Mouse (Mus musculus): ENCODE measurements around the gene 1700017B05Rik. TPM values are rescaled to one million over a fixed set of nuclear protein-coding genes. Genes with fewer than 3 reads are reported as not detected.
A peak's percentile ranks its signal among the peaks of the same experiment; 100 is the strongest.

Gene 1700017B05Rik
- polyA plus RNA-seq, 1 experiment: 48.0 TPM

DNA sequence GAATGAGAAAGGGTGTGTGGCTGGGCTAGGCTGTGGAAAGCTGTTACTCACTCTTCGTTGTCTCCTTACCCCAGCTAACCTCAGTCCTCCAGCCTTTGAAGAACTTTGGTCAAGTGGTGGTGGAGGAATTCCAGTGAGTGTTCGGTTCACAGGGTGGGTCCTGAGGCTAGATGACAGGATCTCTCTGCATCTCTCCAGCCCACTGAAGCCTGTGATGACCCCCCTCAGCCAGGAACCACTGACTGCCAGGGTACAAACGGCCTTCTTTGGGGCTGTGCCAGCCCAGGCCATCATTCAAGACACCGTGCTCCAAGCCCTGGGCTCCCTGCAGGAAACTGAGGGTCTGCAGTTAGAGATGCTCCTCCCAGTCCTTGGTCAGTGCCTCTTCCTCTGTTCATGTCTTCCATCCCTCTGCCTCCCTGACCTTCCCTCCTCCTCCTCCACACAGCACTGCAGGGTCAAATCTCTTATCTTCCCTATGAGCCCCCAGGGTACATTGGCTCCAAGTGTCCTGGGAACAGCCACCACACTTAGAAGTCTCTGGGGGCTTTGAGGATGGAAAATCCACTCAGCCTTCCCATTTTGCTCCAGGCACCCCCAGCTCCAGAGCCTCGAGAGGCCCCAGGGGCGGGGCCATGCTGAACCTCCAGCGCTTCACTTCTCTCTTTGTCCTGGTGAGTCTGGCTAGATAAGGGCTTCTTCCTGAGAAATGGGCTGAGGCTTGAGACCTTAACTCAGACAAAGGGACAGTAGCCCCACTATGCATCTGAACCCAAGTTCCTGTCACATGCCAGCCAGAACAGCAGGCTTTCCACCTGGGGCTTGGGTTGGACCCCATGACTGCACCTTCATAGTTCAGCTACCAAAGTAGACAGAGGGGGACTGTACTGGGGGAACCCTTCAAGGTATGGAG lies 14.1 kb downstream of the 1700017B05Rik start:
- Histone ChIP-seq H3K27me3 (ENCODE audit: control insufficient read depth, insufficient read depth, low read length, poor library complexity, severe bottlenecking) (no peaks in the 10 kb centered on the region), H3K4me3 (ENCODE audit: low read depth, low read length) (no peak overlapping the region), H3K36me3 (ENCODE audit: control insufficient read depth, insufficient read depth, low read length, poor library complexity, severe bottlenecking) (peaks cover 10% of the 10 kb centered on the region), H3K27ac (ENCODE audit: insufficient read depth, low read length) (no peak overlapping the region), H3K4me1 (ENCODE audit: control insufficient read depth, insufficient read depth, low read length) (peaks cover 9% of the 10 kb centered on the region), H3K9me3 (replicated peaks; ENCODE audit: control insufficient read depth, insufficient read depth, low read length, poor library complexity, severe bottlenecking) (no peaks in the 10 kb centered on the region), H3K9ac (ENCODE audit: low read depth, poor library complexity, severe bottlenecking) (no peak overlapping the region)
- TF ChIP-seq EP300 (IDR thresholded peaks at IDR 0.05; ENCODE audit: insufficient read depth, low read depth, low read length) (no peak), CTCF (IDR thresholded peaks at IDR 0.05; ENCODE audit: low read depth, low read length) (no peak), POLR2A (IDR thresholded peaks at IDR 0.05; ENCODE audit: insufficient read depth, low read length) (no peak)

DNA sequence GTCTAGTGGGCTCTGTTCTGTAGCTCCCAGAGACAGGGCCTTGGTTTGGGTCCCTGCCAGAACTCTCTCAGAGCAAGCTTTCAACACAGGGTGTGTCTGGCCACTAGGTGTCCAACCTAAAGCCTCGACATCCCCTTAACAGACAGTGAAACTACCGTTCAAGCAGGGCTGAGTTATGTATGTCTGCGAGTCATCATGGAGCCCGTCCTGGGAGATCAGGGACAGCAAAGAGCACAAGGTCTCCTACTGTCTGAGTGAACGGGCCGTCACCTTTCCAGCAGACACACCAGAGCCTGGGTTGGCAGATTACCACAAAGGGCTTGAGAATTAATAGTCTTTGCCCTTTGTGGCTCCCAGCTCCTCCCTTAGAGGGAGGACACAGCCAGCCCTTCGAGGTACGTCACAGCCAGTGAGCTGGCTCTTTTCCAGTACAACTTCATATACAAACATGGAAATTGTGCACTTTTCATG lies 15.2 kb downstream of the 1700017B05Rik start:
- Histone ChIP-seq H3K4me1 (ENCODE audit: control insufficient read depth, insufficient read depth, low read length) (peaks cover 9% of the 10 kb centered on the region), H3K4me3 (ENCODE audit: low read depth, low read length) (no peak overlapping the region), H3K9me3 (replicated peaks; ENCODE audit: control insufficient read depth, insufficient read depth, low read length, poor library complexity, severe bottlenecking) (no peaks in the 10 kb centered on the region), H3K36me3 (ENCODE audit: control insufficient read depth, insufficient read depth, low read length, poor library complexity, severe bottlenecking) (no peaks in the 10 kb centered on the region; the same call in 1 of the 2 replicates), H3K27me3 (ENCODE audit: control insufficient read depth, insufficient read depth, low read length, poor library complexity, severe bottlenecking) (no peaks in the 10 kb centered on the region), H3K9ac (ENCODE audit: low read depth, poor library complexity, severe bottlenecking) (no peak overlapping the region), H3K27ac (ENCODE audit: insufficient read depth, low read length) (no peak overlapping the region)
- TF ChIP-seq POLR2A (IDR thresholded peaks at IDR 0.05; ENCODE audit: insufficient read depth, low read length): no peak
- no peak for TF ChIP-seq CTCF (IDR thresholded peaks at IDR 0.05; ENCODE audit: low read depth, low read length)
- no peak for TF ChIP-seq EP300 (IDR thresholded peaks at IDR 0.05; ENCODE audit: insufficient read depth, low read depth, low read length)

DNA sequence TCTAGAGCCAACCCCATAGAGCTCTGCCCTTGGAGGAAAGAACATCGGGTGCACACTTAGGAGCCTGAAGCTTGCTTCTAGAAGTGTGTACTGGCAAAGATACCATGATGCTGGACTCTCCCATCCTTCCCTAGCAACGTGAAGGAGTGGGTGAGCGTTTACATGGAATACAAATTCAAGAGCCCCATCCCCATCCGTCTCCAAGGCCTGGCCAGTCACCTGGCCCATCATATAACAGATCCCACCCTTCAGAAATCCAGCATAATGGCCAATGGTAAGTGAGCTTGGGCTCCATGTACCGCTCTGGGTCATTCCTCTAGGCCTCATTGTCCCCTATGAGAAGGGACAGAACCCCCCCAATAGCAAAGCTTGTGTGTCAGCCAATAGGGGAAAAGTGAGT lies 15.9 kb downstream of the 1700017B05Rik start:
- Histone ChIP-seq H3K36me3 (ENCODE audit: control insufficient read depth, insufficient read depth, low read length, poor library complexity, severe bottlenecking) (no peaks in the 10 kb centered on the region), H3K27ac (ENCODE audit: insufficient read depth, low read length) (no peak overlapping the region), H3K4me3 (ENCODE audit: low read depth, low read length) (no peak overlapping the region), H3K9ac (ENCODE audit: low read depth, poor library complexity, severe bottlenecking) (no peak overlapping the region), H3K9me3 (replicated peaks; ENCODE audit: control insufficient read depth, insufficient read depth, low read length, poor library complexity, severe bottlenecking) (no peaks in the 10 kb centered on the region), H3K27me3 (ENCODE audit: control insufficient read depth, insufficient read depth, low read length, poor library complexity, severe bottlenecking) (no peaks in the 10 kb centered on the region), H3K4me1 (ENCODE audit: control insufficient read depth, insufficient read depth, low read length) (peaks cover 9% of the 10 kb centered on the region)
- TF ChIP-seq CTCF (IDR thresholded peaks at IDR 0.05; ENCODE audit: low read depth, low read length): no peak
- no peak for TF ChIP-seq POLR2A (IDR thresholded peaks at IDR 0.05; ENCODE audit: insufficient read depth, low read length)
- TF ChIP-seq EP300 (IDR thresholded peaks at IDR 0.05; ENCODE audit: insufficient read depth, low read depth, low read length): no peak

GRCm38 (mm10) chr9:57244106-57244685 lies 18.2 kb downstream of the 1700017B05Rik start:
- TF ChIP-seq EP300 (IDR thresholded peaks at IDR 0.05; ENCODE audit: insufficient read depth, low read depth, low read length) (peak; percentile 63; the same call in 1 of the 2 replicates), CTCF (IDR thresholded peaks at IDR 0.05; ENCODE audit: low read depth, low read length) (no peak), POLR2A (IDR thresholded peaks at IDR 0.05; ENCODE audit: insufficient read depth, low read length) (no peak)
- Histone ChIP-seq H3K27ac (ENCODE audit: insufficient read depth, low read length) (no peak overlapping the region), H3K9ac (ENCODE audit: low read depth, poor library complexity, severe bottlenecking) (no peak overlapping the region), H3K27me3 (ENCODE audit: control insufficient read depth, insufficient read depth, low read length, poor library complexity, severe bottlenecking) (no peaks in the 10 kb centered on the region), H3K4me1 (ENCODE audit: control insufficient read depth, insufficient read depth, low read length) (peaks cover 9% of the 10 kb centered on the region), H3K36me3 (ENCODE audit: control insufficient read depth, insufficient read depth, low read length, poor library complexity, severe bottlenecking) (no peaks in the 10 kb centered on the region), H3K9me3 (replicated peaks; ENCODE audit: control insufficient read depth, insufficient read depth, low read length, poor library complexity, severe bottlenecking) (no peaks in the 10 kb centered on the region), H3K4me3 (ENCODE audit: low read depth, low read length) (no peak overlapping the region)

DNA sequence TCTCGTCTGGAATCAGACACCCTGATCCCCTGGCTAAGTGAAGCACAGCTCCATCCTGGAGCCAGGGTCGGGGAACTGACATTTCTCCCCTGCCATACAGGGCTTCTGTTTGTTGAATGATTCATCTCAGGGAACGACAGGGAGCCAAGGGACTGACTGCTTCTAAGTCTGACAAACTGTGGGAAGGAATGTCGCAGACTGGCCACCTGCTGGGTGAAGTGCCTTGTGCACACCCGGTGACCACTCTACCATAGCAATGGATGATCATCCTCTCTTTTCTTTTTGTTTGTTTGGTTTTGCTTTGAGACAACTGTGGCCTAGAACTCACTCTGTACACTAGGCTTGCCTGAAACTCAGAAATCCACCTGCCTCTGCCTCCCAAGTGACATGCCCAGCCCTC lies 19.5 kb downstream of the 1700017B05Rik start:
- Histone ChIP-seq H3K27ac (ENCODE audit: insufficient read depth, low read length) (no peak overlapping the region), H3K4me3 (ENCODE audit: low read depth, low read length) (no peak overlapping the region), H3K36me3 (ENCODE audit: control insufficient read depth, insufficient read depth, low read length, poor library complexity, severe bottlenecking) (no peaks in the 10 kb centered on the region), H3K27me3 (ENCODE audit: control insufficient read depth, insufficient read depth, low read length, poor library complexity, severe bottlenecking) (no peaks in the 10 kb centered on the region), H3K4me1 (ENCODE audit: control insufficient read depth, insufficient read depth, low read length) (peaks cover 8% of the 10 kb centered on the region), H3K9ac (ENCODE audit: low read depth, poor library complexity, severe bottlenecking) (no peak overlapping the region), H3K9me3 (replicated peaks; ENCODE audit: control insufficient read depth, insufficient read depth, low read length, poor library complexity, severe bottlenecking) (no peaks in the 10 kb centered on the region)
- TF ChIP-seq POLR2A (IDR thresholded peaks at IDR 0.05; ENCODE audit: insufficient read depth, low read length): no peak
- TF ChIP-seq EP300 (IDR thresholded peaks at IDR 0.05; ENCODE audit: insufficient read depth, low read depth, low read length): no peak
- no peak for TF ChIP-seq CTCF (IDR thresholded peaks at IDR 0.05; ENCODE audit: low read depth, low read length)

DNA sequence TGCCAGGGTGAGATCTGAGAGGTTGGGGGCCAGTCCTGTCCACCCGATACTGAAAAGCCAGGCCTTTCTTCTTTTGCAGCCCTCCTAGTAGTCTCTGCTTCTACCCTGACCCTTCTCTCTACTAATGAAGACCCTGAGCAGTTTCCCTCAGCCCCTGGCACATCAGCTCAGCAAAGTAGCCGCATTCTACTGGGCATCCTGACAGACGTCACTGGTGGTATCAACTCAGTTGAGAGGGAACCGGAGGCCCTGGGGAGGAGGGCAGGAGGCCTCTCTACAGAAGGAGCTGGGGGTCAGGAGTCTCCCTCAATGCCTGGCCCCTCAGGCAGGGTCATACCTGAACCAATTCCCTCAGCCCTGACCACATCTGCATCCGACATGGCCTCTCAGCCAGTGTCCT lies 21.3 kb downstream of the 1700017B05Rik start:
- no peaks in the 10 kb centered on the region for H3K36me3 ChIP-seq (ENCODE audit: control insufficient read depth, insufficient read depth, low read length, poor library complexity, severe bottlenecking)
- H3K27me3 ChIP-seq (ENCODE audit: control insufficient read depth, insufficient read depth, low read length, poor library complexity, severe bottlenecking): no peaks in the 10 kb centered on the region
- H3K9ac ChIP-seq (ENCODE audit: low read depth, poor library complexity, severe bottlenecking): no peak overlapping the region
- TF ChIP-seq POLR2A (IDR thresholded peaks at IDR 0.05; ENCODE audit: insufficient read depth, low read length): no peak
- no peak for TF ChIP-seq EP300 (IDR thresholded peaks at IDR 0.05; ENCODE audit: insufficient read depth, low read depth, low read length)
- no peak for TF ChIP-seq CTCF (IDR thresholded peaks at IDR 0.05; ENCODE audit: low read depth, low read length)
- H3K4me1 ChIP-seq (ENCODE audit: control insufficient read depth, insufficient read depth, low read length): peaks cover 1% of the 10 kb centered on the region
- H3K27ac ChIP-seq (ENCODE audit: insufficient read depth, low read length): no peak overlapping the region
- no peaks in the 10 kb centered on the region for H3K9me3 ChIP-seq (replicated peaks; ENCODE audit: control insufficient read depth, insufficient read depth, low read length, poor library complexity, severe bottlenecking)
- H3K4me3 ChIP-seq (ENCODE audit: low read depth, low read length): no peak overlapping the region
